Mouse (Mus musculus) urinary bladder, postnatal 4 days (tissue): ENCODE results near the gene Olfr212.
"Not testable (repeated sequence)": the region's sequence is repeated elsewhere in the genome, so short reads cannot be mapped to it uniquely, and the experiment has no call there.

ENCODE experiments used
- DNase-seq, 2 experiments: peaks; one replicate each; pipeline ENCODE4 v3.0.0; 2021 to 2022; ENCODE audit warnings: low spot score in 2 of 2

Gene Olfr212

GRCm38 (mm10) chr6:116506302-116507003 lies at the start of gene Olfr212:
Gene Olfr212 (plus strand): TSS chr6:116506516.
- not testable (repeated sequence) for DNase-seq

- no peak for DNase-seq
Observed at GRCm38 (mm10) chr6:116458728-116459127, 47.6 kb upstream of the Olfr212 start.

- no peak for DNase-seq
Observed at GRCm38 (mm10) chr6:116459232-116459631, 47.1 kb upstream of the Olfr212 start.

- no peak for DNase-seq
Observed at GRCm38 (mm10) chr6:116460544-116461283, 45.6 kb upstream of the Olfr212 start, which contains the start of gene Alox5. Gene Alox5 (minus strand): TSS chr6:116461178.

GRCm38 (mm10) chr6:116468081-116468480 lies 38.2 kb upstream of the Olfr212 start:
- DNase-seq: no peak

GRCm38 (mm10) chr6:116485081-116485480 lies 21.2 kb upstream of the Olfr212 start:
- no peak for DNase-seq

GRCm38 (mm10) chr6:116486833-116487232 lies 19.5 kb upstream of the Olfr212 start:
- no peak for DNase-seq

GRCm38 (mm10) chr6:116488791-116489190 lies 17.5 kb upstream of the Olfr212 start, which contains the start of gene Olfr211:
Gene Olfr211 (plus strand): TSS chr6:116489091.
- DNase-seq: no peak

GRCm38 (mm10) chr6:116493742-116494141 lies 12.6 kb upstream of the Olfr212 start:
- no peak for DNase-seq

- DNase-seq: no peak
Observed at GRCm38 (mm10) chr6:116495960-116496359, 10.4 kb upstream of the Olfr212 start.

- no peak for DNase-seq
Observed at GRCm38 (mm10) chr6:116514832-116515231, 8.5 kb downstream of the Olfr212 start.

GRCm38 (mm10) chr6:116538156-116538555 lies 31.8 kb downstream of the Olfr212 start, which contains the start of gene Olfr213:
Gene Olfr213 (plus strand): TSS chr6:116538456.
- no peak for DNase-seq

- no peak for DNase-seq
Observed at GRCm38 (mm10) chr6:116542500-116542899, 36.2 kb downstream of the Olfr212 start.

GRCm38 (mm10) chr6:116550841-116551240 lies 44.5 kb downstream of the Olfr212 start, which contains the start of gene Gm5580:
Gene Gm5580 (plus strand): TSS chr6:116551141.
- not testable (repeated sequence) for DNase-seq

GRCm38 (mm10) chr6:116553935-116554334 lies 47.6 kb downstream of the Olfr212 start, which contains the start of gene Olfr214:
Gene Olfr214 (plus strand): TSS chr6:116554235.
- no peak for DNase-seq

- no peak for DNase-seq
Observed at GRCm38 (mm10) chr6:116554952-116555351, 48.6 kb downstream of the Olfr212 start.
